Mouse (Mus musculus) bone marrow, adult 2 months (tissue): ENCODE results near the gene Gm15737. TPM values are rescaled to one million over a fixed set of nuclear protein-coding genes. Genes with fewer than 3 reads are reported as not detected.

Experiments
- H3K27ac ChIP-seq: fragments of 200-500 bp; 2 replicates; pipeline ENCODE4 v1.5.1; 2012; ENCODE audit warnings: low read depth, mild to moderate bottlenecking, control low read depth, inconsistent platforms, low read length; ENCODE audit not compliant: control insufficient read depth, poor library complexity, insufficient read depth
- H3K4me1 ChIP-seq: fragments of 200-500 bp; 2 replicates; pipeline ENCODE4 v1.6.1; 2011; ENCODE audit warnings: low read length; ENCODE audit not compliant: control insufficient read depth, insufficient read depth
- H3K4me3 ChIP-seq: fragments of 200-500 bp; replicated peaks from 2 replicates; pipeline ENCODE3; 2011; ENCODE audit warnings: mild to moderate bottlenecking, low read depth, low read length, control low read depth; ENCODE audit not compliant: control insufficient read depth
- CTCF ChIP-seq: fragments of 200-500 bp; IDR thresholded peaks from 2 replicates; pipeline ENCODE4 v1.5.1; 2011; ENCODE audit warnings: low read length, control low read depth; ENCODE audit not compliant: control insufficient read depth, insufficient read depth
- POLR2A ChIP-seq: fragments of 200-500 bp; IDR thresholded peaks from 2 replicates; pipeline ENCODE4 v1.6.1; 2011; ENCODE audit warnings: low read depth, mild to moderate bottlenecking, control low read depth, low read length, borderline replicate concordance; ENCODE audit not compliant: control insufficient read depth
- WGBS: fragments of 180-500 bp; shearing (Covaris S2); methylation state at CpG from one replicate; pipeline ENCODE4 v1.1.7; 2018; 5-methylcytosine and 5-hydroxymethylcytosine counted together
- polyA plus RNA-seq: library from polyadenylated mRNA; stranded (reverse); fragments of >200 nt; gene quantifications from 2 replicates; pipeline ENCODE4 v1.2.4, GENCODE M21; 2011; ENCODE audit warnings: low replicate concordance; ENCODE audit not compliant: missing spikeins, insufficient read depth, insufficient read length

The Gm15737 gene
- polyA plus RNA-seq, 1 experiment: not detected

DNA sequence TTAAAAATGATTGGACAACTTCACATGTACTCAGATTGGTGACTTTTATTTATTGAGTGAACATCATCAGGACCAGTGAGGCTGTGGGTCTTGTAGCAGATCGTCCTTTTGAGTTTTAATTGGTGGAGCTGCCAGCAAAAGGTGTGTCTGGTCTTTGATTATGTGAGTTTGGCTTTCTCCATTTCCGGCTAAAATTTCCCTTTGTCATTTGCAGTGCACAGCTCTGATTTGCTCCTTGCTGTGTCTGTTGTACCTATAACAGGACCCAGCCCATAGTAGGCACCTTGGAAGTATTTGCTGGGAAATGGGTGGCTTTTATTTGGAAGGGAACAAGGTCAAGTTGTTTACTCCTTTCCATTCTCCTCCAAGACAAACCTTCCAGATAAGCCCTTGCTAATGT lies 25.7 kb upstream of the Gm15737 start:
- TF ChIP-seq CTCF: no peak
- TF ChIP-seq POLR2A: no peak
- Histone ChIP-seq H3K27ac (no peak overlapping the region), H3K4me1 (no peaks in the 10 kb centered on the region), H3K4me3 (no peak overlapping the region)
- 87% methylated on average over 2 of the region's 2 CpGs for WGBS

DNA sequence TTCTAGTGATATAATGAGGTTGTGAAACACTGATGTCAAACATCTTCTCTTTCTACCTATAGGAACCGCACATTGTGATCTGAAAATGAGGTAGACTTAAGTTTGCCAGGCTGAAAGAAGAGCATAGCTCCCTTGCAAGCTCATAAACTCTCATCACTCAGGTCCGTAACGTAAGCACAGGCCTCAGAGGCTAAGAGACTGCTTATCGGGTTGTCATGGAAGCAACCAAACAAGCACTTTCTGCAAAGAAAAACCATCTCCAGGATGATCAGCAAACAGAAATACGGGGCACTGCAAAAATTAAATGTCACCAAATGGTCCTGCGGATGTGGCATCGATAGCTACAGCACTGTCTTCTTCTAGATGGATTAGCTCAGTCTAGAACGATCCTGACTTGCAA lies 23.3 kb upstream of the Gm15737 start:
- no peak overlapping the region for H3K4me3 ChIP-seq
- TF ChIP-seq POLR2A (no peak), CTCF (no peak)
- WGBS: 86% methylated on average over 8 of the region's 8 CpGs
- no peak overlapping the region for H3K27ac ChIP-seq
- no peaks in the 10 kb centered on the region for H3K4me1 ChIP-seq

DNA sequence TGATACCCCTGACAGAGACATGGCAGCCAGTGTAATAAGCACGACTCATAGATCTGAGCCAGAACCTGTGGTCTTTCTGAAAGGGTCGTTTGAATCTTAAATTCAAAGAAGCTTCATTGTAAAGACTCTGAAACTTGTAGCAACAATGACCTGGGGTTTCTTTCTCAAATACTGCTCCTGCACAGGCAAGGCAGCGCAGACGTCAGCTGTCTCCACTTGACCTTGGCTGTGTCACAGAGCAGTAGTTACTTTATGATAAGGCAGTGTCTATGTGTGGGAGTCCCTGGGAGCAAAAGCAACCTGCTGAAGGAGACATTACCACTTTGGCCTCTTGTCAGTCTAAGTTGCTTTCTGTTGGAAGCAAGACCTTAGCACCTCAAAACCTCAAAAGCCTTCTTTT lies 22.5 kb upstream of the Gm15737 start:
- Histone ChIP-seq H3K4me1 (no peaks in the 10 kb centered on the region), H3K4me3 (no peak overlapping the region), H3K27ac (no peak overlapping the region)
- TF ChIP-seq CTCF: no peak
- no peak for TF ChIP-seq POLR2A
- 75% methylated on average over 4 of the region's 4 CpGs for WGBS

DNA sequence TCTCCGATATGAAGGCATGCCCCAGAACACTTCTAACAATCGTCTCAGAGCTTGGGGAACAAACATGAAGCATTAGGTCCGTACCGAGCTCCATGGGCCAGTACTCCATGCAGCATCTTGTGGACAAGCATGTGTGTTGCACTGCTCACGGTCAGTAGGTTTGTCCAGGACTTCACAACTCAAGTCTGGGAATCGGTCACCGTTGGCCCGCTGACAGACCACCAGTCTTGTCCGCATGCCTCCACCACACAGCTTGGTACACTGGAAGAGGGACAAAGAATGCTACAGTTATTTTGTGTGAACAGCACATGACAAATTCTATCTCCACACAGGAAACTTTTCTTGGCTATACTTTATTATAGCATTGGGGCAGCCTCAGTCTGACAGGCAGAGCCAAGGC lies 19.9 kb upstream of the Gm15737 start:
- WGBS: 88% methylated on average over 9 of the region's 9 CpGs
- Histone ChIP-seq H3K27ac (no peak overlapping the region), H3K4me3 (no peak overlapping the region), H3K4me1 (no peaks in the 10 kb centered on the region)
- TF ChIP-seq POLR2A (no peak), CTCF (no peak)

DNA sequence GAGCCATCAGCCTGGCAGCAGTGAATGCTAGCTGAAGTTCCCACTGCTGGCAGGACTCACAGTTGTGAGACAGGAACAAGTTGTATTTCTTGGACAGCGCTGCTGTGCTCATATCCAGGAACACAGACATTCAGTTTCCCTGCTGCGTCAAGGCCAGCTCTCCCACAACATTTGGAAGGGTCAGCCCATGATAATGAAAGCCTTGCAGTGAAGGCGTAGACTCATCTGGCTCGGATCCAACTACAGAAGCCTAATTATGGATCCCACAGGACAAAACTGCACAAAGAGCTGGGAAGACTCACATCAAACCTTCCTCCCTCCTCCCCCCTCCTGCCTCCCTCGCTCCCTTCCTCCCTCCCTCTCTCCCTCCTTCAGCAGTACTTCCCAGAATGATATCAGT lies 18.9 kb upstream of the Gm15737 start:
- no peak for TF ChIP-seq POLR2A
- no peak for TF ChIP-seq CTCF
- Histone ChIP-seq H3K4me1 (no peaks in the 10 kb centered on the region), H3K27ac (no peak overlapping the region), H3K4me3 (no peak overlapping the region)
- 69% methylated on average over 5 of the region's 5 CpGs for WGBS

DNA sequence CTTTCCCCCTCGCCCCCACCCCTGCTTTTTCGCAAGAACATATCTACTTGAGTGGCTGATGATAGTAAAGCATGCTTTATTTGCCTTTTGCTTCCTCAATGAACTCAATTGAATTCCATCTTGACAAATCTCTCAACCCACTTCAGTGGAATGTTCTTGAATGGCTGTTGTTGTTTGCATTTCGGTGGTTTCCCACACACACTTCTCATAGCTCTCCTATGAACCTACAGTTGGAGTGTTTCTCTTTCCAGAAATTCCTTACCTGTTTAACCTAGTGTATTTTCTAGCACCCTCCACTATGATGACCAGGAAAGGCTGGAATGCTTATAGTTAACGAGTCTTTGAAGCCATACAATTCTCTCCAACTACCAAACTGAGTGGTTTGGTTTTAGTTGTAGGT lies 14.3 kb upstream of the Gm15737 start:
- TF ChIP-seq CTCF: no peak
- TF ChIP-seq POLR2A: no peak
- Histone ChIP-seq H3K4me1 (no peaks in the 10 kb centered on the region), H3K4me3 (no peak overlapping the region), H3K27ac (no peak overlapping the region)
- 75% methylated on average over 4 of the region's 4 CpGs for WGBS

DNA sequence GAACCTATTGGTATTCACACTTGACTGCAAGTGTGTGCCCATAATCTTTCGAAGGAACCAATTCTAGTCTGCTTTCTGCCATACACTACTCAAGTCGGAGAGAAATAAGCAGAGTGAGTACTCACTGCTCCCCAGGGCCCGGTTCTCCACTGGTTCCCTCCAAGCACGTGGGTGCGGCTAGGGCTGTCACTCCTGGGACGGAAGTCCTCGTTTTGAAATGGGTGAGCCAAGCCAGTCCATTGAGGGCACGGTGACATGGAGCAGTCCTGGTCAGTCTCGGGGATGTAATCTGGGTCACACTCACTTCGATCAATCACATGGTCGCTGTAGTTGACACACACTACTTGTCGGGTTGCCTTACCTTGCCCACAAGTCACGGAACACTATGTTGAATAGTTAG lies 11.4 kb upstream of the Gm15737 start:
- WGBS: 83% methylated on average over 13 of the region's 13 CpGs

DNA sequence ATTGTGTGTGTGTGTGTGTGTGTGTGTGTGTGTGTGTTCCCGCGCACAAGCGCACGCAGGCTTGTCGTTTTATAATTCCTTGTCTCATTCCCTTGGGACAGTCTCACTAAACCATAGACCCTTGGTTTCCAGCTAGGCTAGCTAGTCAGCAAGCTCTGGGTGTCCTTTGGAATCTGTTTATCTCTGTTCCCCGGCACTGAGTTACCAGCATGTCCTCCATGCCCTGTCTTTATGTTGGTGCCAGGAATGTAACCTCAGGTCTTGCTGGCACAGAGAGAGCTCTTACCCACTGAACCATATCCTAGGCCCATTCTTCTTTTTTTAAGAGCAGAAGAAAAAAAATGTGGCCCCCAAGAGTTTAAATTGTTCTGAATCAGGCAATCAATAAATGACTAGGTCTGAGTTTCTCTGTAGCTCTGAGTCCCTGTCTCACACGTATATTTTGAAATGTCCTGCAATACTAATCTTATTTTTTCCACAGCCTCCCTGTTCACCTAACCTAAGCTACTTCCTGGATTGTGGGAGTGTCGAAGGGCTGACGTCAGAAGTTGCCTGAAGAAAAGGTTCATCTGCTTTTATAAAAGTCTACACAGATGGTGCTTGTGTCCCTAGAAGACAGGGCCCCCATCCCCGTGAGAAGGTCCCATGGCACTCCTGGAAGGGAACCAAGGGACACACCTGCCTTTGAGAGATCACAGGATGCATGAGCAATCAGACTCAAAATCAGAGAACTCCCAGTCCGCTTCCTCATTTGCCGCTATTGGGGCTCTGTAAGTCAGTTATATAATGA lies 10.2 kb upstream of the Gm15737 start:
- 63% methylated on average over 12 of the region's 12 CpGs for WGBS
- no peaks in the 10 kb centered on the region for H3K4me1 ChIP-seq
- no peak overlapping the region for H3K27ac ChIP-seq
- TF ChIP-seq POLR2A: no peak
- TF ChIP-seq CTCF: no peak
- no peak overlapping the region for H3K4me3 ChIP-seq

More for the DNA sequence above, 11.4 kb upstream of the Gm15737 start:
- H3K4me1 ChIP-seq: no peaks in the 10 kb centered on the region
- no peak overlapping the region for H3K4me3 ChIP-seq
- H3K27ac ChIP-seq: no peak overlapping the region
- TF ChIP-seq CTCF (no peak), POLR2A (no peak)

DNA sequence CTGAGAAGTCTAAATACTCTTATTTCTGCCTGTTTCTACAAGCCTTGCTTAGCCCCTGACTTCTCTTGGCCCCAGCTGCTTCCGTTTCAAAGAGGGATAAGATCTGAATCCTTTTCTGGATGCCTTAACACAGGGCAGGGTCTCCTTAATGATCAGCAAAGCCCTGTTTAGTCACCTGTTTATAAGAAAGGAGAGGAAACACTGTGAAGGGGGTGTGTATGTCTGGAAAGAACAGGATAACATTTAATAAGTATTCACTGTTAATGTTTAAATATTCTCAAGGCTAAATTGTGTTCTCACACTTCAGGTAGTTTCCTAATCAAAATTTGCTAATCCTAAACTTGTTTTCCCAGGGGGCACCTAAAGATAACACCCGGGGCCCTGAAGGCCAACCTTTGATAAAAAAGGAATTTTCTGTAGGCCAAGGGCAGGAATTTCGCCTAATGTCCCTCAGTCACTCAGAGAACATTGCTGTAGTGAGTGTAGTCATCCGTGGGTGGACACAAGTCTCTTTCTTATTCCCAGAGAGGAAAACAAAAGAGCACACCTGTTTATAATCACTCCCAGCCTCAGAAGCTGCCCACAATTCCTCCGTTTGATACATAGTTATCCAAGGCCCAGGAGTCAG lies 8.8 kb upstream of the Gm15737 start:
- no peaks in the 10 kb centered on the region for H3K4me1 ChIP-seq

More for the DNA sequence above, 8.8 kb upstream of the Gm15737 start:
- H3K4me3 ChIP-seq: no peak overlapping the region
- WGBS: 76% methylated on average over 5 of the region's 5 CpGs
- H3K27ac ChIP-seq: no peak overlapping the region
- TF ChIP-seq CTCF (no peak), POLR2A (no peak)
